Mouse (Mus musculus) kidney, adult 18-20 months (tissue): ENCODE results near the gene BC080695.
"Not testable (repeated sequence)": the region's sequence is repeated elsewhere in the genome, so short reads cannot be mapped to it uniquely, and the experiment has no call there.

Experiments
- DNase-seq: peaks from one replicate; pipeline ENCODE4 v3.0.0; 2021

The BC080695 gene

GRCm38 (mm10) chr4:143551400-143551799 lies at the start of gene BC080695, which contains the start of gene Gm13057:
Gene BC080695, plus strand, starts transcription at chr4:143551700.
Gene Gm13057, plus strand, starts transcription at chr4:143551709.
- not testable (repeated sequence) for DNase-seq

GRCm38 (mm10) chr4:143511043-143511442 lies 40.5 kb upstream of the BC080695 start, which contains the start of gene Gm13043:
Gene Gm13043, plus strand, starts transcription at chr4:143511343.
- no peak for DNase-seq

- DNase-seq: not testable (repeated sequence)
These were observed 15.8 kb upstream of the BC080695 start, which contains the start of gene Gm13040 for GRCm38 (mm10) chr4:143535654-143536053. Gene Gm13040, plus strand, starts transcription at chr4:143535954.

GRCm38 (mm10) chr4:143611927-143612326 lies 60.4 kb downstream of the BC080695 start:
- DNase-seq: not testable (repeated sequence)

- not testable (repeated sequence) for DNase-seq
These were observed 63.2 kb downstream of the BC080695 start, which contains the start of gene Gm13083 for GRCm38 (mm10) chr4:143614703-143615102. Gene Gm13083, plus strand, starts transcription at chr4:143615003.

GRCm38 (mm10) chr4:143618101-143618500 lies 66.6 kb downstream of the BC080695 start:
- not testable (repeated sequence) for DNase-seq
